Mouse (Mus musculus) C2C12 (cell line): ENCODE results near the gene Upk3a.

Source experiments
- CEBPB ChIP-seq: IDR thresholded peaks from one replicate; pipeline ENCODE4 v1.6.1; 2011; ENCODE audit warnings: low read depth, mild to moderate bottlenecking, control low read depth, moderate library complexity
- CTCF ChIP-seq: IDR thresholded peaks from one replicate; pipeline ENCODE4 v1.5.1; 2011; ENCODE audit not compliant: control insufficient read depth, insufficient read depth, insufficient read length
- FOSL1 ChIP-seq: IDR thresholded peaks from one replicate; pipeline ENCODE4 v1.8.0; 2011; ENCODE audit warnings: mild to moderate bottlenecking, low read length; ENCODE audit not compliant: poor library complexity, insufficient read depth, severe bottlenecking
- MAX ChIP-seq: IDR thresholded peaks from one replicate; pipeline ENCODE4 v1.6.1; 2011; ENCODE audit warnings: mild to moderate bottlenecking, control low read depth

GRCm38 (mm10) chr15:84989098-84989497 lies 27.8 kb upstream of the Upk3a start:
- TF ChIP-seq CEBPB (no peak), CTCF (no peak), FOSL1 (no peak), MAX (no peak)
